Mouse (Mus musculus): ENCODE results near the gene Anks3. TPM values are rescaled to one million over a fixed set of nuclear protein-coding genes. Genes with fewer than 3 reads are reported as not detected.

Gene Anks3
- polyA plus RNA-seq, 1 experiment from 2014 or later: 68.2 TPM

DNA sequence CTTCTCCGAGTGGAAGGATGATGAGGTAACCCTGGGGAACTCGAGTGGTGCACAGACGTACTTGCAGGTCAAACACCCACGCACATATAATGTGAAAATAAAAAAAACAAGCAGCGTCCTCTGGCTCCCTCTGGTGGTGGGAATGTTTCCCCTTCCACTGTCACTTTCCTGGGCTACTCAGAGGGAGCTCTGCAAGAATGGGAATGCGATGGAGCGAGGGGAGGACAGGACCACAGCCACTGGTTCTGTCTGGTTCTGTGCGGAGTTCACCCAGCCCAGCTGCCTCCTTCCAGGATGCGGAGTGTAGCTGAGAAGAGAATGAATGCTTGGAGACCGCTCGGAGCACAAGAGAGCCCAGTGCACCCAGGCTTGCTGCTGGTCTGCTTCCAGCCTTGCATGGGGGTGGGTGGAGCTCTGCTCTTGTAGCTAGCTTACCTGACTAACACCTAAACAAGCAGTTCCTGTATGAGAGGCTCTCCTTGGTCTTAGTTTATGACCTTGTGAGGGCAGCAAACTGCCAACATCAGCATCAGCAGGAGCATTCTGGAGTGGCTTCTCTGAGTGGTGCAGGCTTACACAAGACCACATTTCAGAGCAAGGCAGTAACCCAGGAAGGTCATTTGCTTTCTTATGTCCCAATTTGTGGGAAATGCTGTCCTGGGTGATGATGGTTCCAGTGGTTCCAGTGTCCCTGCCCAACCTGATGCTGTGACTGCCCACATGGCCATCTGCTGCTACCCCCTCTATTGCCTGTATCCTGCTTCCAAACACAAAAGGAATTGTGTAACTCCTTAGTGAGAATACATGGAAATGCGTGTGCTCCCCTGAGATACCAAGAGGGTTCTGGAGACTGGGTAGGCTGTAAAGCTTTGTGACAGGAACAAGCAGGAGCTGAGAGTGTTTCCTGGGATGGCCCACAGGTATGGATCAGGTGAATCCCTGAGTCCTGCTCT lies 49.9 kb downstream of the Anks3 start:
- H3K27me3 ChIP-seq: no peaks in the 10 kb centered on the region
- no peaks in the 10 kb centered on the region for H3K9me3 ChIP-seq
- H3K27ac ChIP-seq (replicated peaks): 0 out of 2 replicates have a peak overlapping the region, but pooled peaks have one; percentile 3
- peak; percentile 71; the same call in 1 of the 2 replicates for ATAC-seq (ENCODE audit: low FRiP score, low read depth)
- no peak overlapping the region for H3K9ac ChIP-seq (replicated peaks)
- no peak overlapping the region for H3K4me2 ChIP-seq (replicated peaks)
- H3K36me3 ChIP-seq: peaks cover 56% of the 10 kb centered on the region
- WGBS: 35% methylated on average over 12 of the region's 12 CpGs
- no peak overlapping the region for H3K4me3 ChIP-seq
- 0 out of 2 replicates have a peak, but pooled peaks cover 3% of the 10 kb centered on the region for H3K4me1 ChIP-seq

DNA sequence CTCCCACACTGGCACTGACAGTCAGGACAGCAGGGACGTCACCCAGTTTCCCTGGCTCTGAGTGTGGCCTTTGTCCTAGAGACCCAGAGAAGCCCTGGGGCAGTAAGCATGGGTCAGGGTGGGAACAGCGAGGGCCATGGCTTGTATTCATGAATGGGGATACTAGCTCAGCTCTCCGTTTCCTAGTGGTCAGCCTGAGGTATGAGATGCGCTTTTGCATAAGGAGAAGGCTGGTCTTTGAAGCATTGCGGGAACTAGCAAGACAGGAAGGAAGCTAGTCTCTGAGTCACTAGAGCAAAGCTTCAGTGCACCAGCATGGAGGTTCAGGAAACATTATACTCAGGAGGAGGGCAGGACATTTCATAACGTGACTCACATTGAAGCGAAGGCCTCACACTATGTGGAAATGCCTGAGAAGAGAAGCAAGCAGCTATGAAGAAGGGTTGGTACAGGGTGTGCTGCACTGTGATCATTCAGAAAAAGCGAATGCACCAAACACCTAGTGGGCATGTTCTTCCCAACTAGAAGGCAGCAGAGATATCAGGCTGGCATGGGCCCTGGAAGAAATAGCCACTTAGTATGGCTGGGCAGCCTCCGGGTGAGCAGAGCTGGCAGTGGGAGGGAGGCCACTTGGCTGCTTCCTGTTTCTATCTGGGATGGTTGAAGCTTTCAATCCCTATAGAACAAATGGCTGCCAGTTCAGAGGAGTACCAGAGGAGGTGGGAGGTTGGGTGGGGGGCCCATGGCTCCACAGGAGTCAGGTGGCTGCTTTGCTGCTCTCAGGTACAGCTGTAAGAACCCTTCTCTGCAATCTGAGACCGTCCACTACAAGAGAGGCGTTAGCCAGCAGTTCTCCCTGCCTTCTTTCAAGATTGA lies 50.9 kb downstream of the Anks3 start:
- H3K4me2 ChIP-seq (replicated peaks): no peak overlapping the region
- no peaks in the 10 kb centered on the region for H3K27me3 ChIP-seq
- peaks cover 59% of the 10 kb centered on the region for H3K36me3 ChIP-seq
- WGBS: 79% methylated on average over 11 of the region's 11 CpGs
- ATAC-seq (ENCODE audit: low FRiP score, low read depth): peak; percentile 55; the same call in 1 of the 2 replicates
- H3K4me3 ChIP-seq: no peak overlapping the region
- H3K4me1 ChIP-seq: 0 out of 2 replicates have a peak, but pooled peaks cover 3% of the 10 kb centered on the region
- 0 out of 2 replicates have a peak overlapping the region, but pooled peaks have one; percentile 3 for H3K27ac ChIP-seq (replicated peaks)
- no peaks in the 10 kb centered on the region for H3K9me3 ChIP-seq
- no peak overlapping the region for H3K9ac ChIP-seq (replicated peaks)

DNA sequence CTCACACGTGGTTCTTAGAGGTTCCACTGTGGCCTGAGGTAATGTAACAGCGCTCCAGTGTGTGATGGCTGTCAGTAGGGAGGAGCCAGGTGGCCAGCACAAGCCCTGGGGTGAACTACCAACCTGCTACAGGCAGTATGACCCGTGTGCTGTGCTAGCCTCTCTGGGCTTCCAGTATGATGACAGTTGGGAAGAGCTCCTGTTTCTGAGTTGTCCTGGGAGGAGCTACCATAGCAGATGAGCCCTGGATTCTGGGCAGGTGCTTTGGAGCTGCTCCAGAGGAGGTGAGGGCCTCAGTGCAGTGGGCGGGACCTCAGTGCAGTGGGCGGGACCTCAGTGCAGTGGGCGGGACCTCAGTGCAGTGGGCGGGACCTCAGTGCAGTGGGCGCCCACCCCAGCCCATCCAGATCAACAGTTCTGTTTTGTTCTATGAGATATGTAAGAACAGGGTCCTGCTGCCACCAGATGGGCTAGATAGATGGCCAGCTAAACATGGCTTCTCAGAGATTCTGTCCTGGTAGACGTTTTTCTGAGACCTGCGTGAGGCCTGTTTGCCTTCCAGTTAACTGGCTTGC lies 51.8 kb downstream of the Anks3 start:
- H3K36me3 ChIP-seq: peaks cover 59% of the 10 kb centered on the region
- no peak for ATAC-seq (ENCODE audit: low FRiP score, low read depth)
- H3K27me3 ChIP-seq: no peaks in the 10 kb centered on the region
- WGBS: 82% methylated on average over 10 of the region's 10 CpGs
- no peak overlapping the region for H3K27ac ChIP-seq (replicated peaks)
- H3K4me3 ChIP-seq: no peak overlapping the region
- 0 out of 2 replicates have a peak, but pooled peaks cover 3% of the 10 kb centered on the region for H3K4me1 ChIP-seq
- H3K4me2 ChIP-seq (replicated peaks): no peak overlapping the region
- no peak overlapping the region for H3K9ac ChIP-seq (replicated peaks)
- H3K9me3 ChIP-seq: no peaks in the 10 kb centered on the region

DNA sequence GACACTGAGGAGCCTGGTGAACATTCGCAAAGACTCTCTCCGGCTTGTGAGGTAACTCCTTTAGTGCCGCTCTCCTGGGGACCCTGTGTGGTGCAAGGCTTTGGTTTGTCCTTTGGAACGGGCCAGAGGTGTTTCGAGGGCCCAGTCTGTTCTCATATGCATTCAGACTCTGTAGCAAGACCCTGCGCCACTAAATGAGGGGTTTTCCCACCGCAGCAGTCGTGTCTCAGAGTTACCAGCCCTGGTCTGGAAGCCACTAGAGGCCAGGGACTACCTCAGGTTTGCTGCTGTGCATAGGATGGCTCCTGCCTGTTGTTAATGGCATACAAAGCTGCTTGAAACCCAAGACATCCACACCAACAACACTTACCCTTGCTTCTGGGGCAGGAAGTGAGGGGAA lies 53.2 kb downstream of the Anks3 start:
- H3K36me3 ChIP-seq: peaks cover 52% of the 10 kb centered on the region
- no peak overlapping the region for H3K9ac ChIP-seq (replicated peaks)
- 91% methylated on average over 8 of the region's 8 CpGs for WGBS
- no peak overlapping the region for H3K4me2 ChIP-seq (replicated peaks)
- H3K4me3 ChIP-seq: no peak overlapping the region
- ATAC-seq (ENCODE audit: low FRiP score, low read depth): no peak
- H3K27me3 ChIP-seq: no peaks in the 10 kb centered on the region
- no peaks in the 10 kb centered on the region for H3K9me3 ChIP-seq
- 0 out of 2 replicates have a peak, but pooled peaks cover 3% of the 10 kb centered on the region for H3K4me1 ChIP-seq
- H3K27ac ChIP-seq (replicated peaks): no peak overlapping the region

DNA sequence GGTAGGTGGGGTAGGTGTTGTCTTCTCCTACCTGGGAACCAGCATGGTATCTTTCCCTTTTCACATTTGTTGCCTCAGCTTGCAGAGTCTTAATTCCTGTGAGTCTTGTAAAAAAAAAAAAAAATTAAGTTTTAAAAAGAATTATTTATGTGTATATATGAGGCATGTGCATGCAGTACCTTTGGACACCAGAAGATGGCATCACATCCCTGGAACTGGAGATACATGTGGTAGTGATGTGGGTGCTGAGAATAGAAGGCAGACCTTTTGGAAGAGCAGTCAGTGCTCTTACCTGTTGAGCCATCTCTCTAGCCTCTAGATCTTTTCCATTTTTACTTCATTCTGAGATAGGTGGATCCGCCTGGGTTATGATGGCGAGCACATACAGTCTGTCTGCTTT lies 54.3 kb downstream of the Anks3 start:
- Histone ChIP-seq H3K27me3 (no peaks in the 10 kb centered on the region), H3K27ac (replicated peaks) (no peak overlapping the region), H3K4me1 (0 out of 2 replicates have a peak, but pooled peaks cover 3% of the 10 kb centered on the region), H3K4me3 (no peak overlapping the region), H3K36me3 (peaks cover 46% of the 10 kb centered on the region), H3K4me2 (replicated peaks) (no peak overlapping the region), H3K9me3 (no peaks in the 10 kb centered on the region), H3K9ac (replicated peaks) (no peak overlapping the region)
- no peak for ATAC-seq (ENCODE audit: low FRiP score, low read depth)
- 100% methylated on average over 2 of the region's 2 CpGs for WGBS

DNA sequence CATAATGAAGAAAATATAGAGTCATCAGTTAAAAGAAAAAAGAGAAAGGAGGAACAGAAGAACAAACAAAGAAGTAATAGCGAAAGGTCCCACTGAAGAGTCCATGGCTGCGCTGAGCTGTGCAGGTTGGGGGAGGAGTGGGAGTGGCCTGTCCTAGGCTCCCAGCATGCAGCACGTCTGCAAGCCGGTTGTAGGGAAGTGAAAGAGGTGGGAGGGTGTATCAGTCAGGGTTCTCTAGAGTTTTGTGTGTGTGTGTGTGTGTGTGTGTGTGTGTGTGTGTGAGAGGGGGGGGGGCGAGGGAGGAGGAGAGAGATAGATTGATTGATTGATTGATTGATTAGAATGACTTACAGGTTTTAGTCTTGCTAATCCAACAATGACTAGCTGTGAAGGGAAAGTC lies 56.0 kb downstream of the Anks3 start:
- 48% methylated on average over 4 of the region's 5 CpGs for WGBS
- Histone ChIP-seq H3K27me3 (no peaks in the 10 kb centered on the region), H3K4me3 (no peak overlapping the region), H3K4me1 (no peaks in the 10 kb centered on the region), H3K9me3 (no peaks in the 10 kb centered on the region), H3K4me2 (replicated peaks) (no peak overlapping the region), H3K36me3 (peaks cover 37% of the 10 kb centered on the region), H3K9ac (replicated peaks) (no peak overlapping the region), H3K27ac (replicated peaks) (no peak overlapping the region)
- ATAC-seq (ENCODE audit: low FRiP score, low read depth): no peak

DNA sequence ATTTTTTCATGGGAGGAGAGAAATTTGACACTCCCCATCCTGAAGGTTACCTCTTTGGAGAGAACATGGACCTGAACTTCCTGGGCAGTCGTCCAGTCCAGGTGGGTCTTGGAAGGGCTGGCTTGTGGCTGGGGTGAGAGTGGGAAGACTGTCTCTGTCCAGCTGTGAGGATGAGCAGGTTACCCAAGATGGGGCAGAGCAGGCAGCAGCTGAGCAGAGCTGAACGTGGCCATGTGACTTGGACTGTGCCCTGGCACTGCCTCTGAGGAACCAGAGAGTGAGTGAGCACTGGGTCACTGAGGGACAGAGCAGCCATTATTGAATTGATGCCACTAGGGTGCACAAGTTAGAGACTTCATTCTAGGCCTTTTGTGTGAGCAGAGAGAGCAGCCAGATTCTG lies 56.6 kb downstream of the Anks3 start:
- Histone ChIP-seq H3K4me3 (no peak overlapping the region), H3K9ac (replicated peaks) (no peak overlapping the region), H3K27ac (replicated peaks) (no peak overlapping the region), H3K4me2 (replicated peaks) (no peak overlapping the region), H3K4me1 (no peaks in the 10 kb centered on the region), H3K27me3 (no peaks in the 10 kb centered on the region), H3K36me3 (peaks cover 33% of the 10 kb centered on the region), H3K9me3 (no peaks in the 10 kb centered on the region)
- 78% methylated on average over 2 of the region's 2 CpGs for WGBS
- no peak for ATAC-seq (ENCODE audit: low FRiP score, low read depth)

DNA sequence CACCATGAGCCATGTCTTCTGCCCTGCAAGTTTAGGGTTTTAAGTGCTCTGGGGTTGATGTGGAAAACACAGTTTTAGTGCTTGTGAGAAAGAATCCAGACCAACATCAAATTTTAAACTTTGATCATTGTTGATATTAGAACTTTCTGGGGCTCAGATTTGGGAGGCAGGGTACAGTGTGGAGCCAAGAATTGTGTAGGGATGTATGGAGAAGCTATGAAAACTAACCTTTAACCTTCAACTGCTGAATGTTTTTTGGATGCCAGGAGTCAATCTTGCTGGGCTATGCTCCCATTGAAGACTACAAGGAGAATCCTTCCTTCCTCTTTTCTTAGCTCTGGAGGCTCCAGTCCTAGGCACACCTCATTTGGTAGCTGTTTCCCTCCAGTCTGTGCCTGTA lies 57.4 kb downstream of the Anks3 start:
- H3K9ac ChIP-seq (replicated peaks): no peak overlapping the region
- no peaks in the 10 kb centered on the region for H3K27me3 ChIP-seq
- H3K36me3 ChIP-seq: peaks cover 26% of the 10 kb centered on the region
- H3K27ac ChIP-seq (replicated peaks): no peak overlapping the region
- H3K4me1 ChIP-seq: no peaks in the 10 kb centered on the region
- H3K9me3 ChIP-seq: no peaks in the 10 kb centered on the region
- no peak overlapping the region for H3K4me3 ChIP-seq
- no peak for ATAC-seq (ENCODE audit: low FRiP score, low read depth)
- H3K4me2 ChIP-seq (replicated peaks): no peak overlapping the region

DNA sequence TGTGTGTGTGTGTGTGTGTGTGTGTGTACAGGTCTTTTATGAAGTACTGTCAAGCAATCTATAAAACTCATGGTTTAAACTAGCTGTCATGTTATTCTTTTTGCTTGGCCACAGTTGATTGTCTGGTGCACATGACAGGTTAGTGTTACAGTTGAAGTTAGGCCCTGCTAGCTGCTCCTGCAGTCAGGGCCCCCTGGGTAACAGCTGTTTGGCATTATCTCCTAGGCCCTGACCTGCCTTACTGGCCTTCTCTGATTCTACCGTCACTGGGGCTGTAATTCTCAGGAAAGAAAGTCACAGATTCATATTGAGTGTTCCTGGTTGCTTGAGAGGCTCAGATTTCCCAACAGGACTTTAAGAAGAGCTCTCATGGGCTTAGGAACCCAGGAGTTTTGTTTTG lies 58.4 kb downstream of the Anks3 start:
- Histone ChIP-seq H3K4me2 (replicated peaks) (no peak overlapping the region), H3K27ac (replicated peaks) (no peak overlapping the region), H3K27me3 (no peaks in the 10 kb centered on the region), H3K9me3 (no peaks in the 10 kb centered on the region), H3K4me3 (no peak overlapping the region), H3K4me1 (peaks cover 6% of the 10 kb centered on the region; the same call in 1 of the 2 replicates), H3K36me3 (peaks cover 16% of the 10 kb centered on the region), H3K9ac (replicated peaks) (no peak overlapping the region)
- WGBS: 68% methylated on average over 1 of the region's 1 CpGs
- no peak for ATAC-seq (ENCODE audit: low FRiP score, low read depth)

DNA sequence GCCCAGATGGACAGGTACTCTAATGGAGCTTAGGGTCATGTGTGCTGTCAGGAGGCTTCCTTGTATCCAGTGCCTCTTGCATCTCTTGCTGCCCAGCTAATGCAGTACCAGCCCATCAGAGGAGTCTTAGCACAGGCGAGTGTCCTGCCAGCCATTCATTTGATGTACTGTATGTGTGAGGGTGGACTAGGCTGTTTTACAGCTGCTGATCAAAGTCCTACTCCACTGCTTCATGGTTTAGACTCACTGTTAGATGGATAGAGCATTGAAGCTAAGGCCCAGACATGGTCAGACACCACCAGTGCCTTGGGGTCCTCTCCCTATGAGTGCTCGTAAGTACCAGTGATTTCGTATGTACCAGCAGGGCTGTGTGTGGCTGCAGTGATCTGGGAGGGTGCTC lies 59.1 kb downstream of the Anks3 start:
- Histone ChIP-seq H3K4me2 (replicated peaks) (no peak overlapping the region), H3K9me3 (no peaks in the 10 kb centered on the region), H3K27me3 (no peaks in the 10 kb centered on the region), H3K27ac (replicated peaks) (no peak overlapping the region), H3K9ac (replicated peaks) (no peak overlapping the region), H3K4me3 (no peak overlapping the region), H3K4me1 (peaks cover 6% of the 10 kb centered on the region; the same call in 1 of the 2 replicates), H3K36me3 (peaks cover 11% of the 10 kb centered on the region)
- WGBS: 89% methylated on average over 3 of the region's 3 CpGs
- no peak for ATAC-seq (ENCODE audit: low FRiP score, low read depth)

DNA sequence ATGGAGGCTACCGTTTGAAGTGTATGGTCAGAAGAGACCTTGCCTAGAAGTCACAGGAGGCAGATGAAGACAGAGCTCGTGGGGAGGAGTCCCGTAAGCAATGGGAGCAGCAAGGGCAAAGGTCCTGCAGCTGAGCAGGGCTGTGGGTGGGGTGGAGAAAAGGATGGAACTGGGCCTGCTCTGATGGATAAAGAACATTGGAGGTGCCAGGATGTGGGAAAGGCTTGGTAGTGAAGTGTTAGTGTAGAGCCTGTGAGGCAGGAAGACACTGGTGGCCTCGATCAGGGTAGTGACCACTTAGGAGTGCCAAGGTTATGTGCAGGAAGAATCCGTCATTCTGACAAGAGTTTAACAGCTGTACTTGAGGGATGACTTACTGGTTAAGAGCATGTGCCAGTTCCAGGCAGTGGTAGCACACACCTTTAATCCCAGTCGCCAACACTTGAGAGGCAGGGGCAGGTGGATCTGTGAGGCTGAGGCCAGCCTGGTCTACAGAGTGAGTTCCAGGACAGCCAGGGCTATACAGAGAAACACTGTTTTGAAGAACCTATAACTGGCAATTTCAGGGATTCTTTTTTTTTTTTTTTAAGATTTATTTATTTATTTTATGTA lies 60.4 kb downstream of the Anks3 start:
- H3K9me3 ChIP-seq: no peaks in the 10 kb centered on the region
- no peaks in the 10 kb centered on the region for H3K36me3 ChIP-seq
- no peak overlapping the region for H3K9ac ChIP-seq (replicated peaks)
- no peak for ATAC-seq (ENCODE audit: low FRiP score, low read depth)
- WGBS: 87% methylated on average over 6 of the region's 6 CpGs
- no peak overlapping the region for H3K4me3 ChIP-seq
- peaks cover 6% of the 10 kb centered on the region; the same call in 1 of the 2 replicates for H3K4me1 ChIP-seq
- no peak overlapping the region for H3K27ac ChIP-seq (replicated peaks)
- no peak overlapping the region for H3K4me2 ChIP-seq (replicated peaks)
- H3K27me3 ChIP-seq: no peaks in the 10 kb centered on the region

All from midbrain, embryonic 12.5 days (tissue).